Mouse (Mus musculus) forebrain, embryonic 15.5 days (tissue): ENCODE results near the gene Gm12184. TPM values are rescaled to one million over a fixed set of nuclear protein-coding genes. Genes with fewer than 3 reads are reported as not detected.
A peak's percentile ranks its signal among the peaks of the same experiment; 100 is the strongest.

Experiments
- ATAC-seq: fragments of 200-750 bp; cut with Nextera tagmentation; replicated peaks from 2 replicates; pipeline ENCODE4 v1.8.0; 2017; ENCODE audit warnings: mild to moderate bottlenecking, moderate TSS enrichment, moderate library complexity
- H3K27ac ChIP-seq: fragments of 300-500 bp; sonication (generic); replicated peaks from 2 replicates; pipeline ENCODE4 v1.5.1; 2015; ENCODE audit warnings: mild to moderate bottlenecking, inconsistent platforms
- H3K27me3 ChIP-seq: fragments of 300-500 bp; sonication (generic); 2 replicates; pipeline ENCODE4 v1.6.1; 2015; ENCODE audit warnings: inconsistent platforms
- H3K36me3 ChIP-seq: fragments of 300-500 bp; sonication (generic); 2 replicates; pipeline ENCODE4 v1.6.1; 2015; ENCODE audit warnings: mild to moderate bottlenecking, inconsistent platforms
- H3K4me1 ChIP-seq: fragments of 300-500 bp; sonication (generic); 2 replicates; pipeline ENCODE4 v1.6.1; 2015; ENCODE audit warnings: inconsistent platforms
- H3K4me2 ChIP-seq: fragments of 300-500 bp; sonication (generic); replicated peaks from 2 replicates; pipeline ENCODE4 v1.6.1; 2015; ENCODE audit warnings: mild to moderate bottlenecking, inconsistent platforms
- H3K4me3 ChIP-seq: fragments of 300-500 bp; sonication (generic); 2 replicates; pipeline ENCODE4 v1.5.1; 2015; ENCODE audit warnings: mild to moderate bottlenecking, inconsistent platforms
- H3K9ac ChIP-seq: fragments of 300-500 bp; sonication (generic); replicated peaks from 2 replicates; pipeline ENCODE4 v1.6.1; 2015; ENCODE audit warnings: mild to moderate bottlenecking, inconsistent platforms
- H3K9me3 ChIP-seq: fragments of 300-500 bp; sonication (generic); 2 replicates; pipeline ENCODE4 v1.6.1; 2016; ENCODE audit warnings: inconsistent platforms
- WGBS: fragments of 180-500 bp; shearing (Covaris S2); methylation state at CpG from one replicate; pipeline ENCODE4 v1.1.7; 2015; ENCODE audit warnings: mixed read lengths; 5-methylcytosine and 5-hydroxymethylcytosine counted together
- polyA plus RNA-seq: library from polyadenylated mRNA; unstranded; fragments of >200 nt; fragmentation: Nextera tagmentation; extraction: Ambion mirVana; gene quantifications from 2 replicates; pipeline ENCODE4 v1.2.1, GENCODE M21; 2015

Gene Gm12184
- polyA plus RNA-seq, 1 experiment from 2014 or later = 5.8 TPM

- 75% methylated on average over 8 of the region's 8 CpGs for WGBS
- ATAC-seq = no peak
- Histone ChIP-seq H3K9me3 (no peaks in the 10 kb centered on the region), H3K4me3 (no peak overlapping the region), H3K27me3 (no peaks in the 10 kb centered on the region), H3K27ac (no peak overlapping the region), H3K36me3 (no peaks in the 10 kb centered on the region), H3K4me1 (peaks cover 12% of the 10 kb centered on the region), H3K9ac (no peak overlapping the region), H3K4me2 (no peak overlapping the region)
These were observed 35.5 kb downstream of the Gm12184 start for GRCm38 (mm10) chr11:48790946-48791345.

- ATAC-seq = peak; percentile 57; the same call in 1 of the 2 replicates
- 16% methylated on average over 20 of the region's 20 CpGs for WGBS
- no peak overlapping the region for H3K27ac ChIP-seq
These were observed 36.3 kb downstream of the Gm12184 start for GRCm38 (mm10) chr11:48789973-48790823.

GRCm38 (mm10) chr11:48789215-48789614, 37.2 kb downstream of the Gm12184 start:
- Histone ChIP-seq H3K4me1 (peaks cover 12% of the 10 kb centered on the region), H3K27me3 (no peaks in the 10 kb centered on the region), H3K9ac (no peak overlapping the region), H3K4me3 (peak overlapping the region; percentile 47; the same call in 1 of the 2 replicates), H3K4me2 (no peak overlapping the region; the same call in 1 of the 2 replicates), H3K27ac (no peak overlapping the region), H3K9me3 (no peaks in the 10 kb centered on the region), H3K36me3 (no peaks in the 10 kb centered on the region)
- WGBS = 89% methylated on average over 5 of the region's 5 CpGs
- ATAC-seq = no peak

More at GRCm38 (mm10) chr11:48789973-48790823, 36.3 kb downstream of the Gm12184 start:
- H3K4me3 ChIP-seq = no peak overlapping the region
- no peaks in the 10 kb centered on the region for H3K9me3 ChIP-seq
- peaks cover 12% of the 10 kb centered on the region for H3K4me1 ChIP-seq
- H3K9ac ChIP-seq = 0 out of 2 replicates have a peak overlapping the region, but pooled peaks have one; percentile 8
- no peaks in the 10 kb centered on the region for H3K36me3 ChIP-seq
- H3K4me2 ChIP-seq = peak overlapping the region; percentile 33
- H3K27me3 ChIP-seq = no peaks in the 10 kb centered on the region

GRCm38 (mm10) chr11:48788311-48789089, 38.0 kb downstream of the Gm12184 start:
- WGBS = 5% methylated on average over 16 of the region's 16 CpGs
- H3K27me3 ChIP-seq = no peaks in the 10 kb centered on the region
- H3K9me3 ChIP-seq = no peaks in the 10 kb centered on the region
- H3K4me2 ChIP-seq = peak overlapping the region; percentile 51
- H3K9ac ChIP-seq = peak overlapping the region; percentile 58
- H3K27ac ChIP-seq = peak overlapping the region; percentile 66
- H3K4me3 ChIP-seq = peak overlapping the region; percentile 47
- no peaks in the 10 kb centered on the region for H3K36me3 ChIP-seq
- peaks cover 12% of the 10 kb centered on the region for H3K4me1 ChIP-seq
- ATAC-seq = peak; percentile 81

GRCm38 (mm10) chr11:48787455-48788211, 38.8 kb downstream of the Gm12184 start:
- Histone ChIP-seq H3K27ac (peak overlapping the region; percentile 66; the same call in 1 of the 2 replicates), H3K4me3 (peak overlapping the region; percentile 47), H3K4me1 (peaks cover 12% of the 10 kb centered on the region), H3K27me3 (no peaks in the 10 kb centered on the region), H3K9me3 (no peaks in the 10 kb centered on the region), H3K4me2 (peak overlapping the region; percentile 51), H3K36me3 (no peaks in the 10 kb centered on the region), H3K9ac (peak overlapping the region; percentile 58)
- 50% methylated on average over 10 of the region's 10 CpGs for WGBS
- ATAC-seq = peak; percentile 71

GRCm38 (mm10) chr11:48782243-48782642, 44.2 kb downstream of the Gm12184 start:
- H3K4me3 ChIP-seq = no peak overlapping the region
- H3K36me3 ChIP-seq = no peaks in the 10 kb centered on the region
- no peaks in the 10 kb centered on the region for H3K27me3 ChIP-seq
- H3K9ac ChIP-seq = no peak overlapping the region
- 84% methylated on average over 4 of the region's 4 CpGs for WGBS
- no peak for ATAC-seq
- H3K4me1 ChIP-seq = no peaks in the 10 kb centered on the region
- no peak overlapping the region for H3K4me2 ChIP-seq
- H3K27ac ChIP-seq = no peak overlapping the region
- no peaks in the 10 kb centered on the region for H3K9me3 ChIP-seq

GRCm38 (mm10) chr11:48779450-48779849, 47.0 kb downstream of the Gm12184 start:
- peaks cover 2% of the 10 kb centered on the region for H3K4me1 ChIP-seq
- H3K27ac ChIP-seq = no peak overlapping the region
- H3K9ac ChIP-seq = no peak overlapping the region
- H3K4me3 ChIP-seq = no peak overlapping the region
- H3K9me3 ChIP-seq = no peaks in the 10 kb centered on the region
- no peak overlapping the region for H3K4me2 ChIP-seq
- no peak for ATAC-seq
- H3K36me3 ChIP-seq = no peaks in the 10 kb centered on the region
- H3K27me3 ChIP-seq = no peaks in the 10 kb centered on the region
- WGBS = 37% methylated on average over 7 of the region's 7 CpGs

- Histone ChIP-seq H3K4me1 (peaks cover 6% of the 10 kb centered on the region), H3K36me3 (no peaks in the 10 kb centered on the region), H3K9ac (no peak overlapping the region), H3K27me3 (no peaks in the 10 kb centered on the region), H3K4me3 (no peak overlapping the region), H3K27ac (no peak overlapping the region), H3K9me3 (no peaks in the 10 kb centered on the region), H3K4me2 (no peak overlapping the region)
- WGBS = 89% methylated on average over 9 of the region's 9 CpGs
- ATAC-seq = no peak
These were observed 49.2 kb downstream of the Gm12184 start for GRCm38 (mm10) chr11:48777303-48777702.

- Histone ChIP-seq H3K27ac (no peak overlapping the region), H3K9me3 (no peaks in the 10 kb centered on the region), H3K4me1 (peaks cover 6% of the 10 kb centered on the region), H3K9ac (no peak overlapping the region), H3K27me3 (no peaks in the 10 kb centered on the region), H3K4me3 (no peak overlapping the region), H3K36me3 (no peaks in the 10 kb centered on the region), H3K4me2 (no peak overlapping the region)
- 54% methylated on average over 9 of the region's 9 CpGs for WGBS
- peak; percentile 15; the same call in 1 of the 2 replicates for ATAC-seq
These were observed 49.8 kb downstream of the Gm12184 start for GRCm38 (mm10) chr11:48776664-48777063.

GRCm38 (mm10) chr11:48775483-48775882, 51.0 kb downstream of the Gm12184 start:
- H3K4me1 ChIP-seq = peaks cover 6% of the 10 kb centered on the region
- H3K27me3 ChIP-seq = no peaks in the 10 kb centered on the region
- H3K4me3 ChIP-seq = no peak overlapping the region
- H3K9me3 ChIP-seq = no peaks in the 10 kb centered on the region
- H3K9ac ChIP-seq = no peak overlapping the region
- ATAC-seq = peak; percentile 28; the same call in 1 of the 2 replicates
- H3K4me2 ChIP-seq = no peak overlapping the region; the same call in 1 of the 2 replicates
- H3K36me3 ChIP-seq = no peaks in the 10 kb centered on the region
- WGBS = 2% methylated on average over 7 of the region's 7 CpGs
- H3K27ac ChIP-seq = no peak overlapping the region
